Mouse (Mus musculus) heart, postnatal 0 days (tissue): ENCODE measurements around the gene Mical2.

Source experiments
- CTCF ChIP-seq: IDR thresholded peaks from 2 replicates; pipeline ENCODE4 v1.5.1; 2016; ENCODE audit warnings: antibody characterized with exemption, control low read depth, low read depth
- EP300 ChIP-seq: IDR thresholded peaks from 2 replicates; pipeline ENCODE4 v1.6.1; 2016; ENCODE audit warnings: antibody characterized with exemption, low read depth

- TF ChIP-seq CTCF (no peak), EP300 (no peak; the same call in 1 of the 2 replicates)
Measured at GRCm38 (mm10) chr7:112280474-112280873, 54.8 kb downstream of the Mical2 start.
